Mouse (Mus musculus): ENCODE results near the gene Ppme1. TPM values are rescaled to one million over a fixed set of nuclear protein-coding genes. Genes with fewer than 3 reads are reported as not detected.

Ppme1 gene
- 93.7 TPM for polyA plus RNA-seq (2014; fragmentation: Illumina TruSeq; extraction: RNeasy Lipid Tissue Mini Kit (QIAGEN cat#74804); ENCODE audit: low read depth, low replicate concordance)

DNA sequence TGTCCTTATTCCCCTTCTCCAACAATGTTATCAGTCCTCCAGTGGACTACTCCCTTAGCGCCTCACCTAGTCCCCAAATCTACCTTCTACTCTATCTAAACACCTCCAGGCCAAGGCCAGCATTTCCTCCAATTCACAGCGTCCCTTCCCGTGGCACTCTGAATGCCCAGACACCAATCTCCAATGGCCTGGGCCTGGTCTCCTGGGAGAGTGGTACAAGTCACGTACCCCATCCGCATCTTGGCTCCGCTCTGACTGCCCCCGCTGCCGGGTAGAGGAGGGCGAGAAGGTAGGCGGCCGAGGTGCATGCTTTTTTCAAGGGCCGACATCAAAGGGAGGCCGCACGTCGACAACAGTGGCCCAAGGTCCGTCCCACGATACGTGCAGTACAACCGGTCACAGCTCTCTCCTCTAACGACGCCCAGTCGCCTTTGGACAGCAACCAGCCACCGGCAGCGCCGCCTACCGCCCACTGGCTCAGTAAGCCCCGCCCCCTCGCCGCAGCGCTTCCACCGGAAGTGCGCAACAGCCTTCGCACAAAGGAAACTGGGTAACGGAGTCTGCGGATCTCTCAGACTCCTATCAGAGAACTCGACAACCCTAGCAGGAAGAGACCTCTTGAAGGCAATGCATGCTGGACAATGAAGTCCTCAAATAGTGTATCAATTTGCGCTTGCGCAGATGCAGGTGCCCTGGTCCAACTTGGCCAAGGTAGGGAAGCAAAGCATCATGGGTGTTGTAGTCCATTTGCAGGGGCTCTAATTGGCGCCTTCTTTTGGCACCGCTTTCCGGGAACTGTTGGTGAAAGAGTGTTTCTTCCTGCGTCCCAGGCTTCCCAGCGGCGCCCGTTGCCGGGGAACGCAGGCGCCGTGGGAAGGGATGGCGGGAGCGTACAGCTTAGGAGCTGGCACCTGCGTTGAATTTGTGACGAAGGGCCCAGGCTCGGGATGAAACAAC is at the start of gene Ppme1, which contains the start of gene C2cd3:
Gene Ppme1, minus strand, starts transcription at position 813 of the 957 bp plus-strand sequence.
Gene C2cd3, plus strand, starts transcription at position 739 of the 957 bp plus-strand sequence.

DNA sequence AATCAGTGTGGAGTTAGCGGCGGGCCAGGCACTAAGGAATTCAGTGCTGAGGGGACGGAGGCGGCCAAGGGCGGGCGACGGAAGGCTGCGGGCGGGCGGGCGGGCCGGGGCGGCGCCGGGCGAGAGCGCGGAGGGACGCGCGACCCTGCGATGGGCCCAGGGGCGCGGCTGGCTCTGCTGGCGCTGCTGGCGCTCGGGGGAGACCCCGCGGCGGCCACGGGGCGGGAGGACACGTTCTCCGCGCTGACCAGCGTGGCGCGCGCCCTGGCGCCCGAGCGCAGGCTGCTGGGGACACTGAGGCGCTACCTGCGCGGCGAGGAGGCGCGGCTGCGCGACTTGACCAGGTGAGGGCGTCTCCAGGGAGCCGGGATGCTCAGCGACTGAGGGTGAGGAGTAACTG is 86.7 kb downstream of the Ppme1 start, which contains the start of gene P4ha3:
Gene P4ha3, plus strand, starts transcription at position 138 of the 400 bp plus-strand sequence.

Other genes starting within 250 kb of the Ppme1 start
- 4.4 TPM for gene Lipt2, start 213.0 kb downstream of the Ppme1 start, polyA plus RNA-seq (2014; fragmentation: Illumina TruSeq; extraction: RNeasy Lipid Tissue Mini Kit (QIAGEN cat#74804); ENCODE audit: low read depth, low replicate concordance)
- 273 TPM for gene Kcne3, start 195.8 kb downstream of the Ppme1 start, polyA plus RNA-seq (2014; fragmentation: Illumina TruSeq; extraction: RNeasy Lipid Tissue Mini Kit (QIAGEN cat#74804); ENCODE audit: low read depth, low replicate concordance)
- 19.5 TPM for gene Pgm2l1, start 144.9 kb downstream of the Ppme1 start, polyA plus RNA-seq (2014; fragmentation: Illumina TruSeq; extraction: RNeasy Lipid Tissue Mini Kit (QIAGEN cat#74804); ENCODE audit: low read depth, low replicate concordance)
- 0.14 TPM for gene P4ha3, start 86.8 kb downstream of the Ppme1 start, polyA plus RNA-seq (2014; fragmentation: Illumina TruSeq; extraction: RNeasy Lipid Tissue Mini Kit (QIAGEN cat#74804); ENCODE audit: low read depth, low replicate concordance)
- 61.7 TPM for gene C2cd3, start 74 bp downstream of the Ppme1 start, polyA plus RNA-seq (2014; fragmentation: Illumina TruSeq; extraction: RNeasy Lipid Tissue Mini Kit (QIAGEN cat#74804); ENCODE audit: low read depth, low replicate concordance)
- gene Ucp3, start 100.7 kb upstream of the Ppme1 start, polyA plus RNA-seq (2014; fragmentation: Illumina TruSeq; extraction: RNeasy Lipid Tissue Mini Kit (QIAGEN cat#74804); ENCODE audit: low read depth, low replicate concordance), result 0.18 TPM
- 3.2 TPM for gene Ucp2, start 121.0 kb upstream of the Ppme1 start, polyA plus RNA-seq (2014; fragmentation: Illumina TruSeq; extraction: RNeasy Lipid Tissue Mini Kit (QIAGEN cat#74804); ENCODE audit: low read depth, low replicate concordance)
- 209 TPM for gene Dnajb13, start 142.7 kb upstream of the Ppme1 start, polyA plus RNA-seq (2014; fragmentation: Illumina TruSeq; extraction: RNeasy Lipid Tissue Mini Kit (QIAGEN cat#74804); ENCODE audit: low read depth, low replicate concordance)
- 28.1 TPM for gene Coa4, start 164.8 kb upstream of the Ppme1 start, polyA plus RNA-seq (2014; fragmentation: Illumina TruSeq; extraction: RNeasy Lipid Tissue Mini Kit (QIAGEN cat#74804); ENCODE audit: low read depth, low replicate concordance)
- 138 TPM for gene Rab6a, start 235.1 kb upstream of the Ppme1 start, polyA plus RNA-seq (2014; fragmentation: Illumina TruSeq; extraction: RNeasy Lipid Tissue Mini Kit (QIAGEN cat#74804); ENCODE audit: low read depth, low replicate concordance)
- 64.5 TPM for gene Mrpl48, start 236.0 kb upstream of the Ppme1 start, polyA plus RNA-seq (2014; fragmentation: Illumina TruSeq; extraction: RNeasy Lipid Tissue Mini Kit (QIAGEN cat#74804); ENCODE audit: low read depth, low replicate concordance)

Measured in testis, adult 10 weeks (tissue).